Mouse (Mus musculus): ENCODE data around the gene Adgrl2. TPM values are rescaled to one million over a fixed set of nuclear protein-coding genes. Genes with fewer than 3 reads are reported as not detected.

Gene Adgrl2
- 31.1 and 42.4 TPM in 2 replicates for polyA plus RNA-seq (2012; rRNA removed; ENCODE audit: low replicate concordance)

DNA sequence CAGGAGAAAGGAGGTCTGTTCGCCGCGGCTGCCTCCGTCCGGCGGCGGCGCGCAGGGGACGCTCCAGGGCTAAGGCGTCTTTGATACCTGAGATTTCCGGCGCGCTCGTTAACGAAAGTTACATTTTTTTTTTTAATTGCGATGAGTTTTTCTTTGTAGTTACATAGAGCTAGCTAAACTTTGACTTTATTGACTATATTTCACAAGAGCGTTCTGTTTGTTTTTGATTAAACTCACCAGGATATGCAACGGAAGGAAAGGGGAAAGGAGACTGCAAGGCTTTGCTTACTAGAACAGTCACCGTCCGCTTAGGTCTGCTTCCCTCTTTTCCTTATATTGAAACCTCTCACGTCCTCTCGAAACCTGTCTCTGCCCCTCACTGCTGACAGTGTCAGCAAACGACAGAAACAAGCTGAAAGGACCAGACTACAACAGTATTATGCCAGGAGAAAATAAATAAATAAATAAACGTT is at the start of gene Adgrl2:
TSS of gene Adgrl2 (minus strand) at position 25 of the 473 bp plus-strand sequence.

Data from subcutaneous adipose tissue, adult 2 months (tissue).